ENCODE assay signal across 11 mouse cellular contexts in the genomic region with DNA sequence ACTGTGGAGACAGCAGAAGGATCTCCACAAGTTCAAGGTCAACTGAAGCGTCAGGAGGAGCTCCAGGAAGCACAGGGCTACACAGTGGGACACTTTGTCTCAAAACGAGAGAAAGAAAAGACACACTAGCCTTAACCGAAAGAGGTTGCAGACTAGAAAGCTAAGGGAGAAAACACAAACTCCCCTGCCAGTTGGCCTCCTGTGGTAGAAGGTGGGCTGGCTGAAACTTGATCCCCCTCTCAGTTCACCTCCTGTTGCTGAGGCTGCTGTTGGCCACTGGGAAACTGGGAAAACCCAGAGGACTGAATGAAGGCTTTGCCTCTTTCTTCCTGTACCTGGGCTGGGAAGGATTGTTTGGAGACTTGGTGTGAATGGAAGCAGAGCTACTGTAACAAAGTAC. TPM values are rescaled to one million over a fixed set of nuclear protein-coding genes. Genes with fewer than 3 reads are reported as not detected.
DNase-seq lines count a peak whose midpoint lies in the region; ATAC-seq lines count a peak whose summit lies in the region.
"Had no signal": no experiment of that assay in that cellular context is flagged by ENCODE, and none has a peak within 500 bp of the region (broad histone marks: within the 10 kb centered on the region; RNA-seq: fewer than 3 reads in every experiment).

No protein-coding gene starts in this region.

- H3K4me2 ChIP-seq in heart, embryonic 11.5 days = peak overlapping the region; percentile 54
- peak overlapping the region; percentile 81; the same call in 1 of the 2 replicates for H3K4me2 ChIP-seq in liver, embryonic 12.5 days

- DNase-seq in heart, postnatal 25 days (ENCODE audit: low spot score) = no peak
- peak; percentile 68 for DNase-seq in ES-CJ7 (ENCODE audit: low read depth, low spot score)
- peak; percentile 64 for DNase-seq in forelimb bud, embryonic 11.5 days (ENCODE audit: low read depth, low spot score)
- DNase-seq in frontal cortex, postnatal 25 days (ENCODE audit: low spot score in 2 of 2) = no peak
- DNase-seq in urinary bladder, postnatal 4 days (ENCODE audit: low spot score in 2 of 2) = no peak
- no peak for DNase-seq in B cell, adult 2 months
- DNase-seq: adrenal gland, adult 2 months; left cerebral cortex, postnatal 4 days; retina, postnatal 1 day had no signal

- H3K4me3 ChIP-seq in heart, embryonic 11.5 days (ENCODE audit: low read depth, low read length) = peak overlapping the region; percentile 81
- H3K4me3 ChIP-seq in liver, embryonic 12.5 days = no peak overlapping the region

- H3K4me1 ChIP-seq in heart, embryonic 11.5 days (ENCODE audit: control insufficient read depth, insufficient read depth, low read length) = peaks cover 28% of the 10 kb centered on the region
- H3K4me1 ChIP-seq in liver, embryonic 12.5 days = no peaks in the 10 kb centered on the region

- ATAC-seq in heart, embryonic 11.5 days (replicated peaks; ENCODE audit: insufficient number of reproducible peaks, low FRiP score, low TSS enrichment) = no peak
- ATAC-seq in liver, embryonic 12.5 days = no peak

- no peaks in the 10 kb centered on the region for H3K9me3 ChIP-seq in heart, embryonic 11.5 days (replicated peaks; ENCODE audit: control insufficient read depth, low read length)
- H3K9me3 ChIP-seq in liver, embryonic 12.5 days (replicated peaks) = no peaks in the 10 kb centered on the region

- peaks cover 4% of the 10 kb centered on the region for H3K36me3 ChIP-seq in heart, embryonic 11.5 days (ENCODE audit: control insufficient read depth, insufficient read depth, low read length)
- H3K36me3 ChIP-seq in liver, embryonic 12.5 days = no peaks in the 10 kb centered on the region

- no peaks in the 10 kb centered on the region for H3K27me3 ChIP-seq in heart, embryonic 11.5 days (ENCODE audit: control insufficient read depth, insufficient read depth, low read length)
- peaks cover 27% of the 10 kb centered on the region for H3K27me3 ChIP-seq in liver, embryonic 12.5 days (replicated peaks)

- H3K9ac ChIP-seq in heart, embryonic 11.5 days (ENCODE audit: low read depth, low read length) = peak overlapping the region; percentile 61
- no peak overlapping the region for H3K9ac ChIP-seq in liver, embryonic 12.5 days

- 15% methylated on average over 3 of the region's 3 CpGs for WGBS in heart, embryonic 11.5 days (ENCODE audit: insufficient replicate concordance)
- WGBS in liver, embryonic 12.5 days (ENCODE audit: insufficient replicate concordance) = 45% methylated on average over 3 of the region's 3 CpGs

- intact Hi-C loops in heart, postnatal 25 days (cut with DNase I) = no loop called here

- H3K27ac ChIP-seq in heart, embryonic 11.5 days (ENCODE audit: low read depth, low read length) = peak overlapping the region; percentile 59
- no peak overlapping the region for H3K27ac ChIP-seq in liver, embryonic 12.5 days

RNA-seq across cellular contexts. Expression of gene Ccnjl, which starts 1.5 kb away (rescaled TPM):
- polyA plus RNA-seq in heart, embryonic 11.5 days (2014; fragmentation: Nextera tagmentation; extraction: Ambion mirVana) = 23.2 and 25.1 TPM in 2 replicates
- 1 to 10 TPM; 2.3 to 3.5 TPM for total RNA-seq in heart, postnatal 25 days (2021)
- polyA plus RNA-seq in liver, embryonic 12.5 days (2016; fragmentation: Nextera tagmentation; extraction: Ambion mirVana) = 5.4 and 5.6 TPM in 2 replicates

RNA-seq across cellular contexts. Expression of gene C1qtnf2, which starts 56.0 kb away (rescaled TPM):
- polyA plus RNA-seq in heart, embryonic 11.5 days (2014; fragmentation: Nextera tagmentation; extraction: Ambion mirVana) = 1.3 and 1.6 TPM in 2 replicates
- total RNA-seq in heart, postnatal 25 days (2021) = 1 to 10 TPM; 6.7 to 6.9 TPM
- polyA plus RNA-seq in liver, embryonic 12.5 days (2016; fragmentation: Nextera tagmentation; extraction: Ambion mirVana) = 0.29 and 0.42 TPM in 2 replicates

RNA-seq across cellular contexts. Expression of gene 4933415A04Rik, which starts 56.8 kb away (rescaled TPM):
- polyA plus RNA-seq in heart, embryonic 11.5 days (2014; fragmentation: Nextera tagmentation; extraction: Ambion mirVana) = 4.6 and 5.3 TPM in 2 replicates
- total RNA-seq in heart, postnatal 25 days (2021) = under 1 TPM; 0.49 to 0.67 TPM
- 1.0 and 1.4 TPM in 2 replicates for polyA plus RNA-seq in liver, embryonic 12.5 days (2016; fragmentation: Nextera tagmentation; extraction: Ambion mirVana)

Comparison
In these comparisons a context has a peak if more than half of its experiments do, and no peak if none do; other contexts are left out.
1. DNase-seq: peak in ES-CJ7 (single experiment) and forelimb bud, embryonic 11.5 days (single experiment); none in heart, postnatal 25 days (single experiment), frontal cortex, postnatal 25 days (0 of 2), urinary bladder, postnatal 4 days (0 of 2) and B cell, adult 2 months (0 of 2).